Mouse (Mus musculus): ENCODE measurements around the gene Saa3.
"Not testable (repeated sequence)": the region's sequence is repeated elsewhere in the genome, so short reads cannot be mapped to it uniquely, and the experiment has no call there.

Gene Saa3

DNA sequence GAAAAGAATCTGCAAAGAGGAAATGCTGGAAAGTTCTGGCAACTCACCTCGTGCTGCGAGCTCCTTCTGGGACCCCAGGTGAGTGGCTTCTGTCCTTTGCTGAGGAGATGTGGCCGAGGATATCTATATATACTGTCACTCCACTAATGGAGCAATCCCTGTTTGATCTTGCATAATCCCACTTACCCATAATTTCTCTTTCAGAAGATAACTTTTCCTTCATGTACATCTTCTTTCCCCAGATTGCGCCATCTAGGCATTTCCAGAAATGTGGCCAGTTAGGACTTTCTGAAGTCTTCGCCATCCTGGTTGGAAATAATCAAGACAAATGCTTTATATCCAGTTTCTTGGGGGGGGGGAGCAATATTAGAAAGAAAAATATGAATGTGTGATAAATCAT is at the start of gene Saa3:
Gene Saa3, minus strand, starts transcription at position 101 of the 400 bp plus-strand sequence.
- DNase-seq, result no peak

DNA sequence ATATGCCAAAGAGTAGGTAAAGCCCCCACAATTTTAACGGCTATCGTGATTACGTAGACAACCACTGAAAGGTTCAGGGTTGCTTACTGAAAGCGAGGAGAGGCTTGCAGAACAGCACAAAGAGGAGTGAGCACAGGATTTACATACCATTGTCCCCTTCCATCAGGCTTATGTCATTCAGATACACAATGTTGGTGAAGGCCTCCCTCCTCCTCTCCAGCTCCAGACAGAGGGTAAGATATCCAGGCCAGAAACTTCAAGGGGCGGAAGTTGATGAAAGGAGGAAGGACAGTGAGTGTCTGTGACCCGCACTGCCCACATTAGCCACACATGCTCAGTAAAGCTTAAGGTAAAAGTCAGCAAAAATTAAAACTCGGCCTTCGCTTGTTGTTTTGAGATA is 49.2 kb upstream of the Saa3 start:
- DNase-seq, result no peak

DNA sequence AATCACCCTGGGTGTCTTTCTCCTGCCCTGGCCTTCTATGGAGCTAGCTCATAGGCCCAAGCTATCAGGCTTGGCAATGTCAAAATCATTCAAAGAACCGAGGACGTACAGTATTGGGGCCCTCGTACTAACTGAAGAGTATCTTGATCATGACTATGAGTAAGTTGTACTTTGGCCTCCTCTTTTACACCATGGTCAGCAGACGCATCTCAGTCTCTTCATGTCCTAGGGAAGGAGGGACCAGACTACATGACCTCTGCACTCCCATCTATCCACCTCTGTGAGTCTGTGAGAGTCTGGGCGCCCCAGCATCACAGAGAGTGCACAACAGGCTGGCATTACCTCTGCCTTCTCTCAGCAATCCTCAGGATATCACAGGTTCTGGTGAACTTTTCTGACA is 47.1 kb upstream of the Saa3 start:
- no peak for DNase-seq

DNA sequence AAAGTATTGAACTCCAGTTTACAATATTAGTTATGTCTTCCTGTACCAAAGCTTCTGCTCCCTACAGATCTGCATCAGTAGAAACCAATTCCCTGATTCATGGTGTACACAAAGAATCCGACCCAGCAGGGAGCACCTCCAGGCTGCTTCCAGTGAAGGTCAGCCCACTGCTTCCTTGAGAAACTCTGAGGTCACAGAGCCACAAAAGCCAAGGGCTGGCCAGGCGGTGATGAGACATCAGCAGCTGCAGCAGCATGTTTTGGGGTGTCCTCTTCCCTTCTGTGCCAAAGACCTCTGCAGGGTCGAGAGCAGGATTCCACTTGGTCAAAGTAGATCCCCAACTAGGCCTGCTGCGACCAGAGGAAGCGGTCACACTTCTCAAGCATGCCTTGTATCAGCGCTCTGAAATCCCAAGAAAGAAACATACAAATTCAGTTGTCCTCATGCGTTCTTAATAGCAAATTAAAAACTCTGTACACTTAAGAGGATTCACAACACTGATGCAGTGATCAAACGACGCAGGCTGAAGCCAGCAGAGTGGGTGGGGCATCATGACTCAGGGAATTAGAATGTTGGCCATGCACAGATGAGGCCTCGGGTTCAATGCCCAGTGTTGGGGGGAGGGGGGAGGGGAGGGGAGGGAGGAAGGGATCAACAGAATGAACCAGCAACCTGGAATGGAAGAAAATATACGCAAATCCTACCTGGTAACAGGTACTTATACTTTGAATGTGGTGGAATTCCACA is 45.7 kb upstream of the Saa3 start:
- DNase-seq, result no peak

DNA sequence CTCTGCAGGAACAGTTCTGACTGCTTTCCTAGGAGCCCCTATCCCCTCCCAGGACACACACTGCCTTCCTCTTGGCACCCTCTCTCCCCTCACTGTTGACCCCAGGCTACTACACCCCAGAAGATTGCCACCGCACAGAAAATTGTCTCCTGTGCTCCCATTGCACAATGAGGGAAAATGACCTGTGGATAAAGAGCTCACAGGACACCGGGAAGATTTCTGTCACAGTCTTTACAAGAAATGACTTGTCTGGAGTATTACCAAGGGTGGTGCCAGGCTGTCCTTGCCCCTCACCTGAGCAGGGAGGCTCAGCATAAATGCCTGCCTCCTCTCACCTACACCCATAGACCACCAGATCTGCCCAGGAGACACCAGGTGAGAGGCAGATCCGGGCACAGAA is 36.0 kb upstream of the Saa3 start, which contains the start of gene Saa2:
Gene Saa2, plus strand, starts transcription at position 301 of the 400 bp plus-strand sequence.
- no peak for DNase-seq

DNA sequence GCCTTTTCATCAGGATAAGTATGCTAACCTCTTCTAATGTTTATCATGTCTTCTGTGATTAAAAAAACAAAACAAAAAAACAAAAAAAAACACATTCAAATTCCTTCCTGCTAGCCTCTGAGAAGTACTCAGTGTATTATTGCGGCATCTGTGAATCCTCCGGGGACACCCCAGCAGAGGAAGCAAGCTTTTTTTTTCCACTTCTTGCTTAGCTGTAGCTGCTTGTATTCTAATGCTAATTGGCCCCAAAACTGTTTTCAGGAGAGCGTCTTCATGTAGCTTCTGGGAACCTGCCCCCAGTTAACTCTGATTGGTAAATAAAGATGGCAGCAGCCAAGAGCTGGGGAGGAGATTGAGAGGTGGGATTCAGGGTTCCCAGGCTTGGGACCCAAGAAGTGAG is 33.0 kb upstream of the Saa3 start:
- DNase-seq, result no peak

DNA sequence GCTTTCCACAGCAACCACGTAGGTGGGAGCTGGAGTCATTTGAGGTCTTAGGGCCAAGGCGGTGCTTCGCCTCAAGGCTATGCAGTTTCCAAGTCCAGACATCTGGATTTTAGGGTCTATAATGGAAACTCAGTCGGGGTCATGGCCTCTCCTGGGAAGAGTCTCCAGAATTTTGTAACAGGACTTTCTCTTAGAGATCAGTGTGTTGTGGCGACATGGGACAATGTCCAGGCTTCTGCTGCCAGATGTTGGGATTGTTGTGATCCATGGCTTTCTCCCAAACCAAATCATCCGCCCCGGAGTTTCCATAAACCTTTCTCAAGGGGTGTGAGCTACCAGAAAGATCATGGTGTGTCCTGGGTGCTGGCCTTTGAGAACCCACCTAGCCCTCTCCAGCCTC is 30.9 kb upstream of the Saa3 start:
- no peak for DNase-seq

DNA sequence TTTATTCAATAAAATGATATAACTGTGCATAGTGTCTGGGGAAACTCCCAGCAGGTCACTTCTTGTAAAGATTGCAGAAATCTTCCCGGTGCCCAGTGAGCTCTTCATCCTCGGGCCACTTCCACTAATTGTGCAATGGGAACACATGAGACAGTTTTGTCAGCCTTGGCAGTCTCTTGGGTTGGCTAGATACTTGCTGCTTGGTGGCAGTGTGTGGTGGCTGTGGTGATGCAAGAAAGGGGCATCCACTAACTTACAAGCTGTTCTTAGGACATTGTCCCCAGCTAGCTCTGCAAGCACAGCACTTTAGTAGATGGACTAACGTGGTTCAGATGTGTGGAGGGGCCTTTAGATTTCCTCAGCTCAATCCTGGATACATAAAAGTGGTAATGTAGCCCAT is 30.3 kb upstream of the Saa3 start:
- DNase-seq, result no peak

DNA sequence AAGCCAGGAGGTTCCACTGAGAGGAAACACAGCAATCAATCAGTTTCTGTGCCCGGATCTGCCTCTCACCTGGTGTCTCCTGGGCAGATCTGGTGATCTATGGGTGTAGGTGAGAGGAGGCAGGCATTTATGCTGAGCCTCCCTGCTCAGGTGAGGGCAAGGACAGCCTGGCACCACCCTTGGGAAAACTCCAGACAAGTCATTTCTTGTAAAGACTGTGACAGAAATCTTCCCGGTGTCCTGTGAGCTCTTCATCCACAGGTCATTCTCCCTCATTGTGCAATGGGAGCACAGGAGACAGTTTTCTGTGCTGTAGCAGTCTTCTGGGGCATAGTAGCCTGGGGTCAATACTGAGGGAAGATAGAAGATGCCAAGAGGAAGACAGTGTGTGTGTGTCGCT is 27.4 kb upstream of the Saa3 start, which contains the start of gene Saa1:
Gene Saa1, minus strand, starts transcription at position 101 of the 400 bp plus-strand sequence.
- not testable (repeated sequence) for DNase-seq

DNA sequence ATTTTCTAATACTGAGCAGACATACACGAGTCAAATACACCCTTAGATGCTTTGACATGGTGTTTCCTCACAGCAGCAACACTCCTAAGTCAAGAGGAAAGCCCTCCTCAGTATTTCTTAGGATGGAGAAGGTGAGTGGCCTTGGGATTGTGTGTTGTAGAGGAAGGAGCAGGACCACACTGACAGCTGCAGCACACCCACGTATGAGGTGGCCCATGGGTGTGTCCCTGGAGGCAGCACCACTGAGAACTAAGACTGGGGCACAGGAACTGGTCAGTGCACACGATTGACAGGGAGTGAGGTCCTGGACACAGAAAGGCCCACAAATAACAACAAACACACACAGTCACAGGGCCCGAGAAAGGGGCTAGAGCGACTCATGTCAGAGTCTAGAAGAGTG is 24.5 kb upstream of the Saa3 start:
- DNase-seq, result not testable (repeated sequence)

DNA sequence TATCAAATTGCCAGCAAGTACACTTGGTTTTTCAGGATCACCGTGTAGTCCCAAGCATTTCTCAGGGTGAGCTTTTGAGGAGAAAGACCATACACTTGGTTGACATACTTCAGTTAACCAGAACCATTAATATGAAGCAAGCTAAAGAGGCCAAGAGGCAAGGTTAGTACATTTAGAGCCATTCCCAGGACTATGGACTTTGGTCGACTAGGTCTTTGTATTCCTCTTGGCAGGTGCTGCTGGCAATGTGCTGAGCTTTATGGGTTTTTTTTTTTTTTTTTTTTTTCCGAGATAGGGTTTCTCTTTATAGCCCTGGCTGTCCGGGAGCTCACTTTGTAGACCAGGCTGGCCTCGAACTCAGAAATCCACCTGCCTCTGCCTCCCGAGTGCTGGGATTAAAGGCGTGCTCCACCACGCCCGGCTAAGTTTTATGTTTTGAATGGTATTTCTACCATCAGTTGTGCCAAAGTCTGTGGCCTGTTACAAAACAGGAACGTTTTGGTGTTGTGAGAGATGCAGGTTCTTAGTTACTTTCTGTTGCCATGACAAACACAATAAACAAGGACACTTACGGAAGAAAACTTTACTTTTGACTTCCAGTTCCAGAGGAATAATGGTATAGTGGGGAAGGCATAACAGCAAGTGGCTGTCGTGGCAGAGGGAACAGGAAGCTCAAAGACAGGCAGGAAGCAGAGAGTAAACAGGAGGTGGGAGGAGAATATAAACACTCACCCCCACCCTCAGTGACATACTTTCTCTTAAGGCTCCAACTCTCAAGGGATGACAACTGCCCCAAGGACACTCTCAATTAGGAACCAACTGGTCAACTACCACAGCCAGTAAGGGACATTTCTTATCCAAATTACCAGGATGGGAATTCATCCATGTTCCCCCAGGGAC is 23.3 kb upstream of the Saa3 start:
- no peak for DNase-seq

DNA sequence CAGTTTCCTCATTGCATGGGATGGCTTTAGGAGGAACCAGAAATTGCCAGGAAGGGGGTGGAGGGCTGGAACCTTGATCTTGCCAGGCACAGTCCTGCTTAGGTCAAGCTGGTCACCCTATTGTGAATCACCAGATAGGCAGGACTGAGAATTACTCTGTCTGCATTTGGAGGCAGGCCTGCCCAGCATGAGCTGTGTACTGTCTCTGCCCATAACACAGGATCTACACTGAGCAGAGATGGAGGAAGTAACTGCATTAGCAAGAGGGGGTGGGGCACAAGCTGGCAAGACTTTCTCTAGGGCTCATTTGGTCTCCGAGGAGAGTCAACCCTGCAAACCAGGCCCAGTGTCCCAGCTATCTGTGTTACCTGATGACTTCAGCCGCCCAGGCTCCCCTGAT is 19.5 kb upstream of the Saa3 start:
- no peak for DNase-seq

DNA sequence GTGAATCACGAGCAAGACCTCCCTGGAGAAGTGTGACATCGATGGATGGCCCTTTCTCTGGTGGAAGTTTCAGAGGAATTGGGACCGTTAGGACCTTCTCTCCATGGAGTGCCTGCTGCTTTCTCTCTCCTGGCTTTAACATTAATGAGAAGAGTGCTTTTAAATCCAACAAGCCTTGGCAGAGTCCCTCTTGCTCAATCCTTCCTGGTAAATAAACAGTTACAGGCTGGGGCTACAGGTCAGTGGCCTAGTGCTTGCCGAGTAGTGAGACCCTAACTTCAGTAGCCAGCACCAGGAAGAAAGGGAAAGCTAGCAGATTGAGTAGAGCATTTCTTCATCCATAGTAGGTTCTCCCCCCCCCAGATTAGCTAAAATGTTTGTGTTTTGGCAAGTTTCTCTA is 17.0 kb upstream of the Saa3 start, which contains the start of gene Saa4:
Gene Saa4, minus strand, starts transcription at position 146 of the 400 bp plus-strand sequence.
- no peak for DNase-seq

DNA sequence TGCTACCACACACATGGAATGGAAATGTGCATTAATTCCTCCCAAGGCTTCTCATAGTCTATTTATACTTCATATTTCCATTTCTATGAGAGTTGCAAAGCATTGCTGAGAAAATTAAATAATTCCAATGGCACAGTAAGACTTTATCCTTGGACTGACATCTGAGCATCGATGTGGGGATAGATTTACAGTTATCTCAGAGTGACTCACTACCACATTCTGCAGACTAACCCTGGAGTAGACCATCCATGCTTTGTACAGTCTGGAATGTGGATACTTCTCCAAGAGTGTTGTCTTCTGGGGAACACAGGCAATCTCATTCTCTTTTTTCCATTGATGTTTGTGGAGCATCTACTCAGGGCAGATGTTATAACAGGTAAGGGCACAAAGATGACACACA is 12.1 kb upstream of the Saa3 start:
- no peak for DNase-seq

DNA sequence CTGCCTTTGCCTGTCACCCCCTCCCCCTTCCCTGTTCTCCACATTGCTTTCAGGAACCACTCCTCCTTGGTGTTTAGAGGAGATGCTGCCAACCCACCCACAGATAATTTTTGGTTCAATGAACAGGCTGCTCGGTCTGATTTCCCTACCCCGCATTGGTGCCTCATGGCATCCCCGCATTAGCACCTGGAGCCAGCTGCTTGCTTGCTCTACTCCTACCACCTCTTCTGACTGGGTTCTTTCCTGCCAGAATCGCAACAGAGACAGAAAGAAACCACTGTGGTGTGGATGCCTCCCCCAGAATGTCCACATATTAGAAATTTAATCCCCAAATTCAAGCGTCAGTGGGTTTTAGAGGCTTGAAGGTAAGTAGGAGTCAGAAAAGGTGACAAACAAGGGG is 8.9 kb upstream of the Saa3 start:
- DNase-seq, result no peak

DNA sequence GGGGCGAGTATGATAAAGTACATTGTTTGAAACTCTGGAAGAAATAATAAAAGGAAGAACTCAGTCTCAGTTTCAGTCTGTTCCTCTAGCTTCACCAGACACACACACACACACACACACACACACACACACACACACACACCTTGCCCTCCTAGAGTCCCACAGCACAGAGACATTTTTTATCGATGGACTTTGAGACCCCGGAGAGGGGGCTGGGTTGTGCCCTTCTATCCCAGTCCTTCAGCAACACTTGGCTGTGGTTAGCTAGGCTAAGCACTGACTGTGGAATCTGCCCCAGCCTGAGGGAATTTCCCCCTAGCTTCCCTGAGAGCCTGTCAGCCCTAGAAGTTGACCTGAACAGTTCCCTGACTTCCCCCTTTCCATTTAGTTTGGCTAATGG is 8.3 kb upstream of the Saa3 start:
- DNase-seq, result no peak

DNA sequence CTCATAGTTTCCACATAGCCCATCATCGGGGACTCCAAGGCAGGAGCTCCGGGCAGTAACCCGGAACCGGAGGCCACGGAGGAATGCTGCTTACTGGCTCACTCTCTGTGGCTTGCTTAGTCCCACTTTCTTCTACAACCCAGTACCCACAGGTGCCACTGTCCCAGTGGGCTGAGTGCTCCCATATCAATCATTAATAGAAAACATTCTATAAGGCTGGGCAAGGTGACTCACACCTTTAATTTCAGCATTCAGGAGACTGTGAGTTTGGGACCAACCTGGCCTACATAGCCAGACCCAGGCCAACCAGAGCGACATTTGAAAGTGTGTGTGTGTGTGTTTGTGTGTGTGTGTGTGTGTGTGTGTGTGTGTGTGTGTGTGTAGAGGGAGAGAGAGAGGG is 7.9 kb upstream of the Saa3 start:
- DNase-seq, result no peak

DNA sequence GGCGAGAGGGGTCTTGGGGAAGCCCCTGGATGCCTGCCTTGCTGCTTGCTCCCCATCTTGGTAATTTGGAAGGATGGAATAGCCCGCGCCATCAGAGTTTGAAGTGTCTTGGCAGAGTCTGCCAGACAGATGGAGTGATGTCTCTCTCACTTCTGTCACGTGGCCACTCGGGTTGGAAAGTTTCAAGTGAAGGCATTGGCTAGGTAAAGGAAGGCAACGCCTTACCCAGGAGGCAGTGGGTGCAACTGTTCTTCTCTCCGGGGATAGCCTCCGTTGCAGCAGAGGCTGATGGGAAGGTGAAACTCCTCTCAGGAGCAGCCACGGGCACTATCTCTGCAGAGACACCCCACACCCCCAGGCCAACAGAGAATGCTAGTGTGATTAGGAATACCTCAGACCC is 5.0 kb upstream of the Saa3 start:
- DNase-seq, result peak; percentile 43

DNA sequence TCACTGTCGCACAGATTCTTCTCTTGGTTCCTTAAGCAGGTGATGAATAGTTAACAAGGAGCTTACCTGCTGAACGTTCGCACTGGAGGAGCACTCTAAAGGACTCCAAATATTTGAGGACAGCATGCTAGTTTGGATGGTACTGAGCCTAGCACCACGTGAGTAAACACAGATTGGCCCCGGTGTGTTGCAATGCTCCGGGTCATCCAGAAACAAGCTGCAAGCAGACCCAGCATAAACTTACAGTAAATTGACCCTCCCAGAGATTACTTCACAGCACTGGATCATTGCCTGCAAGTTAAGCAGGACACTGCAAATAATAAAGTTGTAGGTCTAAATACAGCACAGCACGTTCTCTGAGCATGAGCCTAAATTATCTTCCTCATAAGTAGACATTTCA is 4.0 kb upstream of the Saa3 start:
- DNase-seq, result peak; percentile 49

DNA sequence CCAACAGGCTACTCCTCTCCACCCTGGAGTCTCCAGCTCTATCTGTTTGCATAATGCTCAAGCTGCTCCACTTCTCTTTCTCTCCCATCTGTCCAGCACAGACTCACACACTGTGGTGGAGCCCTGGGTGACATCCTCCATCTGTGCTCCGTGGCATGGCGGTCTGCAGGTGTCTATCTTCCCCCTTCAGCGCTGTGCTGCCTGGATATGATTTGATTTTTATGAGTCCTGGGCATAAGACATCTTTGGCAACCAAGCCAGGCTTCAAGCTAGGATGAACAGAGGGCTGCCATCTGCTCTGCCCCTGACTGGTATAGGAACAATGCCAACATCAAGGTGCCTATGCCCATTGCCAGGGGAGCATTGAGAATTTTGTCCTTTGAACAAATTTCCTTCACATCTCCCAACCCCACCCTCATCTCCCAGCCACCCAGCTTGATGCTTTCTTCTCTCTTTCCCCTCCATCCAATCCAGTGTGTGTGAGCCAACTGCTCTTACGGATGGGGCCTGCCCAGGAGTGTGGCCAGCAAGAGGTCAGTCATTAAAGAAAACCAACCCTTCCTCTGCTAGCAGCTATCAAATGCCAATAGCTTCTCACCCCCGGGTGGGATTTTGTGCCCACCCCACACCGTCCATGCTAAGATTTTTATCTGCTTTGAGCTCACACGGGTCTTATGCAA is 3.2 kb upstream of the Saa3 start:
- peak; percentile 87 for DNase-seq

DNA sequence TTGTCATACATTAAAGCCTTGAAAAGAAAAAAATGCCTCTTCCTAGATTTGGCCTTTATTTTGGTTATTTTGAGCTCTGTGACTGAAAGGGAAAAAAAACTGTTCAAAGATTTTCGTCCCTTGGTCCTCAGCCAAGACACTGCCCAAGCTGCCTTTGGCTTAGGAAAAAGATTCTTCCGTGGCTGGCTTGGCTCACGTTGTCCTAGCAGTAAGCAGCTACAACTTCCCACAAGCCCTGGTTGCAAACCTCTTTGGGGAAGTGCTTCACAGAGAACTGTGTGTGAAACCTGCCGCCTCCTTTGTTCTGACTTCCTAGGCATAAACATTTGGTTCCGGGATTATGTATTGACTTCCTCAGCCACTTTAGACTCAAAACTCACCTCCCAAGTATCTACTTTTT is 1.4 kb upstream of the Saa3 start:
- no peak for DNase-seq

DNA sequence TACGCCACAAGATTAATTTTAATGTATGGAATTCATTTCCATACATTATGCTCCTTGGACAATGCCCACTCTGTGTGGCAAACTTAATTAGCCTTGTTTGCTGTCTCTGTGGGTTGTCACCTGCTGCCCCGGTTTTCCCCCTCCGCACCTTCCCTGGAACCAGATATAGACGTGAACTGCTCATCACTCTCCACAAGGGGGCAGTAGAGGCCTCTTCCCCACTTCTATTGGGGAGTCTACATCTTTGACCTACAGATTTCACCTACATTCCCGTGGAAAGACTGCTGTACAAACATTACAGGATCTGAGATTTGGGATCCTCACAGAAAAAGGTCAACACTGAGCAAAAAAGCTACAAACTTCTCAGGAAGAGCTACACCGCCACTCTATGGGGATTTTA is 982 bp downstream of the Saa3 start:
- DNase-seq, result peak; percentile 85

DNA sequence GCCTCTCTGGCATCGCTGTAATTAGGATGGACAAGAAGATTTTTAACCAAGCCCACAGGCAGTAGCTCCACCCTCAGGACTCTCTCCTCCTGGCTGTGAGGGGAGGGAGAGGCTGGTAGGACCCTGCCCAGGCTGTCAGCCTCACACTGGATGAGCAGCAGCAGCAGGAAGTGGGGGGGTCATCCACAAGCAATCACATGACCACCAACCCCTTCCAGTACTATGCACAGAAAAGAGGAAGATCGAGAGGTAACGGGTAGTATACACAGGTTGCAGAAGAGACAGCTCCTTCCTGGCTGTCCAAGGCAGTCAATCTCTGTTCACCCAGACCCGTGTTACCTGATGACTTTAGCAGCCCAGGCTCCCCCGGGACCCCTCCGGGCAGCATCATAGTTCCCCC is 3.2 kb downstream of the Saa3 start:
- no peak for DNase-seq
